Mouse (Mus musculus) retina, adult 2 months (tissue): ENCODE results near the gene Amfr.

Source experiments
- DNase-seq: peaks from one replicate; pipeline ENCODE4 v3.0.0-alpha.2; 2012; ENCODE audit warnings: low read depth, low spot score

Amfr gene

GRCm38 (mm10) chr8:93933288-93933687 is 79.4 kb downstream of the Amfr start:
- DNase-seq, result no peak

DNA sequence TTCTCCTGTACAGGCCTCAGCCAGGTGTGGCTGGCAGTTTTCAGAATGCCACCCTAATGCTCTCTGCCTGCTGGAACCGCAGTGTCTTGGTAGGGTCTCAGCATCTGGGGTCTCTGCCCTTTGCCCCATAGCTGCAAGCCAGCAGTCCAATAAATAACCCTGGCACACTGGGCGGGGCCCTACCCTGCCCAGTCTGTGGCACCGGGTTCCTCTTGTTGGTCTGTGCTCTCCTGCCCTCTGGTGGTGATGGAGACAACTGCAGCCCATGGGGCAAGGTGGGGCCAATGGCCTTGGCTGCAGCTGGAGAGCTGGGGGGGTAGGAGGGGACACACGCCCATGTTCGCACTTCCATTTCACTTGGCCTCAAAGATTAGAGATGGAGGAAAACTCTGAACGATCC is 79.8 kb downstream of the Amfr start:
- peak; percentile 60 for DNase-seq

DNA sequence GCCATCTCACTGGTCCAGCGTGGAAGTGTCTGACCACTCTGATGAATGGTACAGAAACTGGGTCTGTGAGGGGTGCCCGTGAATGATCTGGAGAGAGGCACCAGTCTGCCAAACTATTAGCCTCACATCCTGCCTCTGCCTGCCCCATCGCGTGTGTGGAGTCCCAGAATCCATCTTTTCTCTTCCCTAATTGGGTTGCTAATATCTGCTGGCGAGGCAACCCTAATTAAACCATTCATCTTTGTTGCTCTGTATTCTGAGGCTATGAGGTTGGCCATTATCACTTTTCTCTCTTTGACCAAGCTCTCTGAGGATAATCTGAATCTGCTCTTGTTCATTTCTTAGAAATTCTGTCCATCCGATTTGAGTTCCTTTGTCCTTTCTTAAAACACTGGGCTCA is 81.3 kb downstream of the Amfr start:
- no peak for DNase-seq

GRCm38 (mm10) chr8:93929233-93929632 is 83.4 kb downstream of the Amfr start:
- no peak for DNase-seq

- no peak for DNase-seq
Observed at GRCm38 (mm10) chr8:93925513-93925912, 87.1 kb downstream of the Amfr start.

DNA sequence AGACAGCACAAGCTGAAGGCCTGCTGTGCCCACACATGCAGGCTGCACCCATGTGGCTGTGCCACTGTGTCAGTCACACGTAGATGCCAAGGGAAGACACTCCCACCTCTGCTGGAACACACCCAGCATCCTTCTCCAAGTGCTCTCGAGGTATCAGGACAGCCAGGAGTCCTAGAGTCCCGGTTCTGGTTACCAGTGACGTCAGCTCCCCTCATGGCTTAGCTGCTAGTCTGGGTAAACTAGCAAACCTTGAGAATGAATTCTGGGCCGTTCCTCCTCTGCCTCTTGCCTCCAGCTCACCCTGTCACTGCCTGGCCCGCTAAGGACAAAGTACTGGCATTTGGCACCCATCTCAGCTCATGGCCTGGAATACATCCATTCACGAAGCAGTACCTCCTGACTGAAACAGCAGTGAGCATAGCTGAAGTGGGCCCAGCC is 88.7 kb downstream of the Amfr start:
- DNase-seq, result no peak
